In genomic region chr2:60354541-60355387, GRCm38 (mm10) we compare ENCODE assay signal across 10 mouse cellular contexts. TPM values are rescaled to one million over a fixed set of nuclear protein-coding genes. Genes with fewer than 3 reads are reported as not detected.
DNase-seq lines count a peak whose midpoint lies in the region; ATAC-seq lines count a peak whose summit lies in the region.
"Had no signal": no experiment of that assay in that cellular context is flagged by ENCODE, and none has a peak within 500 bp of the region (broad histone marks: within the 10 kb centered on the region; RNA-seq: fewer than 3 reads in every experiment).

No protein-coding gene starts in this region.

- DNase-seq in frontal cortex, postnatal 10 days (ENCODE audit: low spot score in 2 of 2), result no peak
- peak; percentile 84 for DNase-seq in MEL-GATA-1-ER (ENCODE audit: extremely low read depth, low read depth)
- DNase-seq in hindbrain, embryonic 10.5 days (ENCODE audit: low spot score), result no peak
- peak; percentile 30 to 45 for DNase-seq in lung, postnatal 4 days
- DNase-seq in right cerebral cortex, postnatal 10 days (ENCODE audit: low spot score in 2 of 2), result no peak
- DNase-seq in limb, embryonic 10.5 days (ENCODE audit: low spot score), result no peak
- DNase-seq in right cerebral cortex, adult 18-20 months, result no peak

- WGBS in hindbrain, embryonic 10.5 days, result 61% methylated on average over 18 of the region's 18 CpGs
- WGBS in limb, embryonic 10.5 days, result 74% methylated on average over 18 of the region's 18 CpGs

- H3K4me3 ChIP-seq in hindbrain, embryonic 10.5 days, result 0 out of 2 replicates have a peak overlapping the region, but pooled peaks have one; percentile 21
- no peak overlapping the region for H3K4me3 ChIP-seq in limb, embryonic 10.5 days
- H3K4me3 ChIP-seq: limb, embryonic 13.5 days had no signal

- H3K27me3 ChIP-seq in hindbrain, embryonic 10.5 days (ENCODE audit: insufficient read depth, poor library complexity, severe bottlenecking), result no peaks in the 10 kb centered on the region
- no peaks in the 10 kb centered on the region for H3K27me3 ChIP-seq in limb, embryonic 10.5 days (ENCODE audit: low read depth, poor library complexity, severe bottlenecking)
- H3K27me3 ChIP-seq: CH12.LX; limb, embryonic 13.5 days had no signal

- H3K36me3 ChIP-seq in hindbrain, embryonic 10.5 days, result 0 out of 2 replicates have a peak, but pooled peaks cover 4% of the 10 kb centered on the region
- peaks cover 16% of the 10 kb centered on the region for H3K36me3 ChIP-seq in limb, embryonic 10.5 days
- H3K36me3 ChIP-seq: limb, embryonic 13.5 days had no signal

- H3K27ac ChIP-seq in hindbrain, embryonic 10.5 days, result no peak overlapping the region; the same call in 1 of the 2 replicates
- H3K27ac ChIP-seq in limb, embryonic 10.5 days, result no peak overlapping the region
- H3K27ac ChIP-seq: limb, embryonic 13.5 days had no signal

- peaks cover 8% of the 10 kb centered on the region; the same call in 1 of the 2 replicates for H3K4me1 ChIP-seq in hindbrain, embryonic 10.5 days (replicated peaks)
- no peaks in the 10 kb centered on the region for H3K4me1 ChIP-seq in limb, embryonic 10.5 days
- H3K4me1 ChIP-seq: limb, embryonic 13.5 days had no signal

- ATAC-seq in frontal cortex, adult (ENCODE audit: low TSS enrichment), result peak; percentile 62; the same call in 1 of the 2 replicates

- no peaks in the 10 kb centered on the region for H3K9me3 ChIP-seq in hindbrain, embryonic 10.5 days
- H3K9me3 ChIP-seq in limb, embryonic 10.5 days (replicated peaks), result no peaks in the 10 kb centered on the region
- H3K9me3 ChIP-seq: limb, embryonic 13.5 days had no signal

RNA-seq across cellular contexts. Expression of gene Ly75, which starts 28.3 kb away (rescaled TPM):
- polyA plus RNA-seq in hindbrain, embryonic 10.5 days (2016; fragmentation: Nextera tagmentation; extraction: Ambion mirVana), result 2.7 and 4.1 TPM in 2 replicates
- polyA plus RNA-seq in limb, embryonic 10.5 days (2016; fragmentation: Nextera tagmentation; extraction: Ambion mirVana), result 5.9 and 7.0 TPM in 2 replicates

Comparison
In these comparisons a context has a peak if more than half of its experiments do, and no peak if none do; other contexts are left out.
1. DNase-seq: peak in MEL-GATA-1-ER (single experiment) and lung, postnatal 4 days (2 of 2); none in frontal cortex, postnatal 10 days (0 of 2), hindbrain, embryonic 10.5 days (single experiment), right cerebral cortex, postnatal 10 days (0 of 2), limb, embryonic 10.5 days (single experiment) and right cerebral cortex, adult 18-20 months (single experiment).